Mouse (Mus musculus): ENCODE measurements around the gene P4ha3. TPM values are rescaled to one million over a fixed set of nuclear protein-coding genes. Genes with fewer than 3 reads are reported as not detected.
A peak's percentile ranks its signal among the peaks of the same experiment; 100 is the strongest.

P4ha3 gene
- total RNA-seq, 2 experiments from 2014 or later, result 0.20 TPM; not detected in 1

DNA sequence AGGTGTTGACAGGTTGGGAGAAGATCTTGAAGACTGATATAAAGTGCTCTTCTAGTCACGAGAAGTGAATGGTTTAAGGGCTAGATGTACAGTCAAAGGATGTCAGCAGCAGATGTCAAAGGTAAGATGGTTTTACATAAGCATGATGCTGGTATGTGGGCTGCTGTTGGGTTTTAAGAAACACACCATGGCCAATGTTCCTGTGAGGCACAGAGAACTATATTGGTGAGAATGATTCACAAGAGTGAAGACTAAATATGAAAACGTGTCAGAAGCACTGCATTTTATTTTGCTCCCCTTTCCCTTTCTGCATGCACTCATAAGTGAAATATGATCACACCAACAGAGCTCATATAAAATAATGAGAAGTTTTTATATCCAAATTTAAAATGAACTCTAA lies 77.8 kb downstream of the P4ha3 start:
- no peak for TF ChIP-seq CTCF (IDR thresholded peaks at IDR 0.05)
- no peak for DNase-seq
- H3K27ac ChIP-seq, result no peak overlapping the region
- H3K4me3 ChIP-seq, result no peak overlapping the region
- intact Hi-C loops (cut with DNase I), result no loop called here

- TF ChIP-seq CTCF (IDR thresholded peaks at IDR 0.05), result no peak
- Histone ChIP-seq H3K27ac (peak overlapping the region; percentile 13; the same call in 1 of the 2 replicates), H3K4me3 (no peak overlapping the region)
- intact Hi-C loops (cut with DNase I), result no loop called here
- DNase-seq, result no peak
Measured at GRCm38 (mm10) chr7:100364888-100365287, 79.6 kb downstream of the P4ha3 start.

Other genes starting within 250 kb of the P4ha3 start
- gene Pold3, start 164.0 kb upstream of the P4ha3 start, total RNA-seq (2021), result 1 to 10 TPM; 5.6 to 6.3 TPM
- 1 to 10 TPM; 4.7 to 5.3 TPM for gene Lipt2, start 126.2 kb upstream of the P4ha3 start, total RNA-seq (2021)
- under 1 TPM in 1 of 2 experiments, not detected in 1; 0.59 TPM for gene Kcne3, start 109.0 kb upstream of the P4ha3 start, total RNA-seq (2021)
- gene Pgm2l1, start 58.1 kb upstream of the P4ha3 start, total RNA-seq (2021), result 10 to 100 TPM; 16.0 to 19.3 TPM
- gene C2cd3, start 86.7 kb downstream of the P4ha3 start, total RNA-seq (2021), result 1 to 10 TPM; 4.8 to 7.2 TPM
- 10 to 100 TPM; 25.1 to 26.6 TPM for gene Ppme1, start 86.8 kb downstream of the P4ha3 start, total RNA-seq (2021)
- gene Ucp3, start 187.5 kb downstream of the P4ha3 start, total RNA-seq (2021), result 100 to 1,000 TPM; 141 to 174 TPM
- gene Ucp2, start 207.8 kb downstream of the P4ha3 start, total RNA-seq (2021), result 10 to 100 TPM; 17.4 to 27.2 TPM
- not detected for gene Dnajb13, start 229.4 kb downstream of the P4ha3 start, total RNA-seq (2021)